Mouse (Mus musculus) erythroblast, embryonic 14.5 days (primary cell): ENCODE measurements around the gene Selenon.

Experiments used
- GATA1 ChIP-seq: IDR thresholded peaks from 2 replicates; pipeline ENCODE4 v1.6.1; 2012; ENCODE audit warnings: low read length, inconsistent platforms, mixed read lengths
- TAL1 ChIP-seq: IDR thresholded peaks from 3 replicates; pipeline ENCODE4 v1.6.1; 2012; ENCODE audit warnings: low read length, inconsistent platforms, mixed read lengths

GRCm38 (mm10) chr4:134588951-134589350 lies 37.0 kb upstream of the Selenon start:
- TF ChIP-seq GATA1 (no peak), TAL1 (no peak)
